Mouse (Mus musculus): ENCODE measurements around the gene Kcmf1.
A peak's percentile ranks its signal among the peaks of the same experiment; 100 is the strongest.

GRCm38 (mm10) chr6:72891238-72891637 lies 8.5 kb downstream of the Kcmf1 start:
- TF ChIP-seq EP300 (IDR thresholded peaks at IDR 0.05; ENCODE audit: insufficient read depth, low read depth, low read length): 0 out of 2 replicates have a peak, but pooled peaks have one; percentile 28
- TF ChIP-seq POLR2A (IDR thresholded peaks at IDR 0.05; ENCODE audit: insufficient read depth, low read depth, low read length): no peak
- TF ChIP-seq CTCF (IDR thresholded peaks at IDR 0.05): peak; percentile 55

All from heart, adult 2 months (tissue).